Mouse (Mus musculus) mouse embryonic stem cell (cell line): Measurements from ENCODE around the gene Sema5a.

ENCODE experiments used
- in situ Hi-C, 2 experiments: fragments of 300-500 bp; cut with MboI; formaldehyde crosslinking; loops; 1 replicate in 1 of 2; 3 replicates in 1 of 2; pipeline ENCODE4 v1.14.3; 2019 to 2020; ENCODE audit warnings: low sequenced_read_pairs in 2 of 2, low pct_unique_long_range_greater_than_20kb in 1 of 2, mixed read lengths in 1 of 2; ENCODE audit not compliant: unreplicated experiment in 1 of 2

Sema5a gene

DNA sequence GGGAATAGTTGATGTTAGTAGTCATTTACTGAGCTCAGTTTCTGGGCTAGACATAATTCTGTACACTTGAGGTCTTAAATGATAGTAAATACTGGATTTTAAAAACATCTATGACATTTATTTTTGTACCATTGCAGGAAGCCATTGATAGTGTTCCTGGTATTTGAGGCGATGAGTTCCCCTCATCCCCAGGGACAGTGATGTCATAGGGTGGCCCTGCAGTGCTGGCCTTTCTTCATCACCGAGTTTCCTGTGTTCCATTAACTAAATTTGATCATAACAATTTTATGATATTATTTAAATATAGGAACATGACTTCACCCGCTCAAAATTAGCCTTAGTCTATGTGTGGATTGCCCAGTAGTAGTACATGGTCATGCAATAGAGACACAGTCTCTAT lies 41.7 kb downstream of the Sema5a start:
- in situ Hi-C loops, result no loop called here

DNA sequence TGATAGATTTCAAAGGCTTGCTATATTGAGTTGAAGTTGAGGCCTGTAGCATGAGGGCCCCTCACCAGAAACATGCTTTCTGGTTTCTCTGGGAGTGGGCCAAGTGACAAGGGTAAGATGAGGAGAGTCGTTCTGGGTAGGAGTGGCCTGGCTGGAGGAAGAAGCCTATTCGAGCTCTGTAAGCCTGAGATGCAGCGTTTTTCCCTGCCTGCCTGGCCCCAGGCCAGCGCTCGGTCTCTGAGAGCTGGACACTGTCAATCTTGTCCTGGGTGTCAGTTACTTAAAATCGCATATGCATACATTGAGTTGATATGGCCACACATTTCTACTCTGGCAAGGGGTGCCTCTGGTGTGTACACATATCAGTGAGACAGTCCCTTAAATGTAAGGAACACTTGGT lies 43.9 kb downstream of the Sema5a start:
- in situ Hi-C loops, result no loop called here

DNA sequence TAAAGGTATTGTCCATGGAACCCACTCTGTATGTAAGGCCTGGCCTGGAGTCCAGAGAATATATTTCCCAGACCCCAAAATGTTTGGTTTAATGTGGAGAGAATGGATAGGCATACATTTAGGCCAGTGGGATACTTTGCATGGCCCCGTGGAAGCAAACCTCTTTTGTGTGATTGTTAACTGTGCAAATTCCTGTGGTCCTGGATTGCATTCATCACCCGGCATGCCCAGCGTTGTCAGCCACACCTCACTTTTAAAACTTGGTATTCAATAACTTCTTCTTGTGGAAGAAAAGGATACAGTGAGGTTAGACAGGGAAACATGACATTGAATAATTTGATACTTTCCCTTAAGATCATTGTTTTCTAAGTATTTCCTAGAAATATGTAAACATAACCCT lies 46.4 kb downstream of the Sema5a start:
- in situ Hi-C loops, result no loop called here

DNA sequence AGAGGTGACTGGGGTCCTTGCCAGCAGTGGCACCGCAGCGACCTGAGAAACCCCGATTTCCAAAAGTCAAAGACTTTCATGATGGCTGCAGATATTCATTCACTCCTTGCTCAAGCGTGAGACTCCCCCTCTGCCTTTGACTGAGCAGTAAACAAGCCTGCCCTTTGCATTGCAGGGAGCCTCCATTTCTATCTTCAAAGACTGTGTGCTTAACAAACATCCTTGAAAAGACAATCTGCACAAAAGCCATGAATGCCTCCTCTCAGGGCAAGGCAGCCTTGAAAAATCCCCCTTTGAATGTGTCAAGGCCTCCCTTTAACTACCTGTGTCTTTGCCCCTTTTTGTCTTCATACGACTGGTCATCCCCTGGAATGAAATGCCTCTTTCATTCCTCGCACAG lies 51.9 kb downstream of the Sema5a start:
- in situ Hi-C loops, result no loop called here

DNA sequence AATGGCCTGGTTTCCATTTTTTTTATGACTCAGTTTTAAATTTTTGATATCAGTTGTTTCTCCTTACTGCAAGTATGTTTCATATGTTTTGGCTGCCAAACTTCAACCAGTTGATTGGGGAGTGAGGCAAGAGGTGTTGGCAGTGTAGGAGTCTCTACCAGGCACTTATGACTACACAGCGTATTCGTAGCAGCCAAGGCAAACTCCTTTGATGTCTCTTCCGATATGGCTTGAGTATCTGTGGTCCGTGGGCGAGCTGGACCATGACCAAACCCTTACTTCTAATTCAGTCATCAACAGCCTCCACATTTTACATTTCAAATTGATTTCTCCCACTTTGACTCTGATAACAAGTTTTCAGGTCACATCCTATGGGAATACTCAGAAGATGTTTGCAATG lies 52.7 kb downstream of the Sema5a start:
- in situ Hi-C loops, result no loop called here

DNA sequence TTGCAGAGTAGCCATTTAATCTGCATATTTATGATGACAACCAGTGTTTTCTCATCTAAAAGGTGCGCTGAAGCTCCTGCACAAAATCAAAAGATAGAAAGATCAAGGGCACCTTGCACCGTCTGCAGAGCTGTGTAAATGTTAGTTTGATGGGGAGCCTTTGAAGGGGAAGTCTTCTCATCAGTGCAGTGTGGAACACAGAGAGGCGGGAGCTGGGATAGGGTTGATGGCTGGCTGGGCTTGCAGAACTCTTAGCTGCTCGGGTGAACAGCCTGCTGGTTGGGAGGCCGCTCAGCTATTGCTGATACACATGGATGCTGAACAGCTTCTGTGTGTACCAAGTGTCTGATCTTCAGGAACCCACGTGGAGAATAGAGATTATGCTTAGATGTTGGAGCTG lies 53.9 kb downstream of the Sema5a start:
- in situ Hi-C loops, result no loop called here

DNA sequence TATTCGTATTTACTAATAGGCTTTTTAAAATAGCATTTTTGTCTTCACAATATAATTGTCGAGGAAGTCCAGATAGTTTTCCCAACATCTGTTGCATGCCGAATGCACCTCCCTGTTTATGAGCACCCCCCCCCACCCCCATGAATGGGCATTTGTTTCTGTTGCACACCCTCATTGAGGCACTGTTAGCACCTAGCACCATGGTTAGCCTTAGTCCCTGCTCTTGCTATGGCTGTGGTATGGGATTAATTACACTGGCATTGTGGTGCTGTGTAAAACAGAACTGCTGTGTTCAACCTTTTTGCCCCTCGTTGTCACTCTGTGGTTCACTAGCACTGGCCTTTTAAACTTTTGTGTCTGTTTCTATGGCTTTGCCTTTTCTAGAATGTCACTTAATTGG lies 56.4 kb downstream of the Sema5a start:
- in situ Hi-C loops, result no loop called here

DNA sequence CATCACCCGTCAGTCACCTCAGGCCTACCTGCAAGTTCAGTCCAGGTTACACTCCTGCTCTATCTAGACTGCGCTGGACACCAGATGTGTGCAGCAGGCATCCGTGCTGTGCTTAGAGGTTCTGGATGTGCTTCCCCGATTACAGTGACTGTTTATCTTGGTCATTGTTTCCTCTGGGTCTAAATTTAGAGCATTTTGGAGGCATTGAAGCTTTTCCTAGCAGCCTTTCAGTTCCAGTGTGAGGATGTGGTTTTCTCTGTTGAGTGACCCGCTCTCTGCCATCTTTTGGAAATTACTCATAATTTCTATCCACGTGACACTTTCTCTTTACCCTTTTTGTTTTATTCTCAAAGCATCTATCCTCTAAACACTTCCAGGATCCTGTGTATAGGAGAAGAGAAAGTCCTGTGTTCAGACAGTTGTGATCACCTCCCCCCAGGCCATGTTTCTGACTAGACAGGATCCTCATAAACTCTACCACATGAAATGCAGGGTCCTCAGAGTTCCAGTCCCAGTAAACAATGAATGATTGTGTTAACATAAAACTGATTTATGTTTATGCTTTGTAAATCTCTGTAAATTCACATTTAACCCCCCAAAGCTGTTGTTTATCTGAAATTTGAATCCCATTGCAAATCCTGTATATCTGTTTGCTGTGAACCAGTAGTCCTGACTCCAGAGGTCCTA lies 62.1 kb downstream of the Sema5a start:
- in situ Hi-C loops, result no loop called here

DNA sequence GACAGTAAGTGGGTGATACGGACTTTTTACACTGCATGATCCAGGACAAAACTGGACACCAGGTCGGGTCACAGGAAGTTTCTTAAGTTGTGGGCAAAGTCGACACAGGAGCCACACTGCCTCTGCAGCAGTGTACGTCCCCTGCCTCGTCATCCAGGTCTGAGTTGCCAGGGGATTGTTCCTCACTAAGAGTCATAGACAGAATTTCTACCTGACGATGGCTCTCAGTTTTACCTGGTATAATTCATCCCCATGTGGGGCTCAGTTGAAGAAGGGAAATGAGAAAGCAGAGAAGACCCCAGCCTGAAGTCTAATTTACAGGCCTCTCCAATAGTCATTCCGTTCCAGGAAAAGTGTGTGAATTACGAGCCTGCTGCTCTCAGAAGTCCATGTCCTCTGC lies 66.2 kb downstream of the Sema5a start:
- in situ Hi-C loops, result no loop called here

DNA sequence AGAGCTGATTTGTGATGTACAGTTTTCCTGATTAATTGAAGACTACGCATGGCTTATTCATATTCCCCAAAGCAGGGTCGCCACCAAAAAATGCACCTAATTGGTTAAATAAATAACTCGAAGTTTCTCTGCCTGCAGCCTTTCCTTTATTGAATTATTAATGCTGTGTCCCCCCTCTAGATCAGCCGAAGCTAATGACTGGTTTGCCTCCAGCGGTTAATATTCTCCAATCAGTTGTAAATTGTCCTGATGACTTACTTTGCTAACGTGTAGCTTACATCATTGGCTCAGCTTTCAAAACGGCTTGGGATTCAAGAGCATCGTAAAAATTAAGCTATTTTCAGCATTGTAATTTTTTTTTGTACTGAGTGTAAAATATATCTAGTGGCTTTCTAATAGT lies 66.7 kb downstream of the Sema5a start:
- in situ Hi-C loops, result no loop called here

DNA sequence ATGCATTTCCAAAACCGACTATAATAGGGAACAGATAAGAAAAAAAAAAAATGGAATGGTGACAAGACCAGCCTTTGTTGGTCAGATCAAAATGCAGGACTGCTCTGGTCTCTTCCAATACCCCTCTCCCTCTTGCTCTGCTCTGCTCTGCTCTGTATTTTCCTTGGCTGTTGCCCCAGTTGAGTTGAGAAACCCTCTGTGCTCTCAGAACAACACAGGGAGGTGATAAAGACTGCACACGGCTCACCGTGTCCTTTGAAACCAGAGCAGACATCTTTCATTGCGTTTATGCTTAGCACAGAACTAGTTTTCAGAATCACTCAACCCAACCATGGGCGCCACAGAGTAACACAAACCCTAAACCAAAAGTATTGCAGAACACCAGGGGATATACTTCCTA lies 72.5 kb downstream of the Sema5a start:
- in situ Hi-C loops, result no loop called here

DNA sequence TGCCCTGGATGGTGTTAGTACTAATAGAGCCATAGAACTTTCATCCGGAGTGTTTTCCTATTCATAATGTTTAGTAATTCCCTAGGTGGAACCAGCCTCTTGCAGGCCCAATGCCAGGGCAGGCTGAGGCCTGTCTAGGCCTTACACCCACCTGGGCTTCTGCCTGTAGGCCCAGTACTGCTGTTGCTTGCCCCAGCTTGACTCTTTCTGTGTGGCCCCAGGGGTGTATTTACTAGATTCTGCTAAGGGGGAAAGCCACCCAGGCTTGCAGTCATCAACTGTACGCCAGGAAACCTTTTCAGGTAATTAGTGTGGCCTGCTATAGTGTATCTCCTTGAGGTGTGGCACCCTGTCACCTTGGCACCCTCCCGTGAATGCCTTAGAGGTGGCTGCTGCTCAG lies 76.1 kb downstream of the Sema5a start:
- in situ Hi-C loops, result no loop called here

DNA sequence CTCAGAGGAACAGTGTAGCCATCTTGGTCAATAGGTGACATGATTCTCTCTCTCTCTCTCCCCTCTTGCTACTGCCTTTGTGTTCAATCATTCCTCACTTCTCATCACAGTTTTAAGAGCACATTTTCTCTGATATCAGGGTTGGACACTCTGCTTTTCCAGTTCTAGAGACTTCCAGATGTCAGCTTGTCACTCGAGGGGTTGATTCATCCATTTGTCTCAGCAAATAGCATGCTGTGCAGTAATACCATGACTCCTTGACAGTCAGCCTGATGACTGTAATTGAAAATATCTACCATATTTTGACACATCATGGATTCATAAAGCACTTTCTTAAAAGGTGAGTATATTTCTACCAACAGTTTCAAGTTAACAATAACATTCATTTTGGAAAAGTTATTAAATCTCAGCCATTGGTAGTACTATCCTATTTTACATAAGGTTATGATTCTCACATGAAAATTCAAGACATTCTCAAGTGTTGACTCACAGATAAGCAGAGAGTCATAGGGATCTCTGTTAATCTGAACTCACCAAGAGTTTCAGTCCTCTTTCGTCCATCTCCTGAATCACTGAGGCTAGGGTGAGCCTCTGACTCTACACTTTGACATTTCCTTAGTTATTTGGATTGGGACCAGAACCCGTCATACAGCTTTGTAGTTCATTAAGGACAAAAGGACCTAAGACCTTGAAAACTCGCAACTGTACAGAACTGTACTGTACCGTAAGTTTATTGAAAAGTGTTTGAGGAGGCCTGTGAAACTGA lies 78.0 kb downstream of the Sema5a start:
- in situ Hi-C loops, result no loop called here

DNA sequence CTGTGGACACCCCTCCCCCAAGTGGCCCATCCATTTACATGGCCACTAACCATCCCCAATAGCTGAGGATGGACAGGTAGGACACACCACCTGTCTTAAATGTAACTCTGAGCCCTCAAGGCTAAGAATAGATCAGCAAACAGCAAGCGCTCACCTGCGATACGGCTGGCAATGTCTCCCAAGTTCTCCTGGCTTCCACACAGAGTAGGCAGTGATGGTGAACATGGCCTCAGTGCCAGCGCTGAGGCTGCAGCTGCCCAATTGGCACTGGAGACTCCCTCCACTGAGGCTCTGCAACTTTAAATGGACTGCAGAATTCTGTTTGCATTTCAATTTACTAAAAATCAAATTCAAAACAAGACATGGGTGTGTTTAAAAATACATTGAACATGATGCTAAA lies 78.6 kb downstream of the Sema5a start:
- in situ Hi-C loops, result no loop called here

DNA sequence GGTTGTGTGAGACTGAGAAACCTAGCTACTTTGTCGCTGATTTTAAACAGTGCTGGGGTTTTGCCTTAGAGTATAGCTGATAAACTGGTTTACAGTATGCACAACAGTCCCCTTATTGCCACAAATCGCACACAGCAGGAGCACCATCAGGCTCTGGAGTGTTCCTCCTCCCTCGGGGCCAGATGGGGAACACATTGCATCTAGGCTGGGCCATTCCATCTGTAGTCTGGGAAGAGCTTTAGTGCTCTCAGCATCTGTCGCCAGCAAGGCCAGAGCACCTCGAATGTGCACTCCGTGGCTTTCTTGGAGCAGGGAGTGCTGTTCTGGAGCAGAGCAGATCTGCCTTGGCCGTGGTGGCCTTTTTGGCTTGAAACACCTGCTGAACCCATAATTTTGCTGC lies 79.5 kb downstream of the Sema5a start:
- in situ Hi-C loops, result no loop called here

DNA sequence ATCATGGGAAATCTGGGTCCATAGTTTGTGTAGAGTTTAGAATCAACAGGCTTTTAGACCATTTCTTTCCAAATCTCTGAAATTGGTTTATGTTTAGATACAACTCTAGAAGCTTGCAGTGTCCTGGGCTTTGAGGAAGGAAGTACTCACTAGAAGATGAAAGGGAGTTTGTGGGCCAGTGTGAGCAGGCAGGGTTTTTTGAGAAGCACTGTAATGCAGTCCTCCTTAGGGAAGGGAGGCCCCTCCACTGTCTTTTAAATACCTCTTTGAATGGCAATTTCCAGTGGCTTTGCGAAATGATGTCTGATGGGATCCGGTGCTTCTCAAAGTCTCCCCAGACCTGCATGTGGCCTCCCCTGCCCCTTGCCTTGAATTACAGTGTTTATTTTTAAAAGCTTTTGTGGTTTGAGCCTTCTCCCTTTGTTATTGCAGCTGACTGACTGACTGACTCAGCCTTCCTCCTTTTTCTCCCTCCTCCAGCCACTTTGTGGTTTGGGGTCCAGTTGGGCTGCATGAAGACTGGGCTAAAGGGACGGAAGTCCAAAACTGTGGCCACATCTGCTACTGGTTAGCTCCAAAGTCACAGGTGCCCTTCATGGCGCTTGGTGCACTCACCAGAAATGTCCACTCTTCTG lies 83.9 kb downstream of the Sema5a start:
- in situ Hi-C loops, result no loop called here

DNA sequence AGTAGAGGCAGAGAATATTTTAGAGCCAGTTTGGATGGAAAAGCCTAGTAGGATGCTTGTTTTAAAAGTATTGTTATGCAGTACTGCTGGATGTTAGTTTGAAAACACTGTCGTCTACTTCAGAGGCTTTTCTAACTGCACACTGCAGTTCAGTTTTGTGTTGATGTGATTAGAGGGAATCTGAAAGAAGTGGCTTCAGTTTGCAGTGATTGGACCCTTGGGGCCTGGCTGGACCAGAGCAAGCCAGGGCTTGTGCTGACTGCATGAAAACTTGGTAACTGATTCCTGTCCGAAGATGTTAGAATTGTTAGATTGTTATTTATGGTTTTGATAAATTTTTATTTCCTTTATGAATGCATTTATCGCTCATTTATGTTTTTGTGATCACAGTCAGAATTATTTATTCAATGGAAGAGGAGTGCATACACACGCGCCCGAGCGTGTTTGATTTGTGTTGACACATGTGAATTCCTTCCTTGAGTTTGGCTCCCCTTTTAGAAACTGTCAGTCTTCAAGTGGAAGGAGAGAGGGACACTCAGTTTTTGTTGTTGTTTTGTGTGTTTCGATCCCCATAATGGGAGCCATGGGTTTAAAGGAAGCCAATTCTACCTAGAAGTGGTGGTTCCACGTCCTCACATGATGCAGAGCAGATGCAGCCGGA lies 85.2 kb downstream of the Sema5a start:
- in situ Hi-C loops, result no loop called here

DNA sequence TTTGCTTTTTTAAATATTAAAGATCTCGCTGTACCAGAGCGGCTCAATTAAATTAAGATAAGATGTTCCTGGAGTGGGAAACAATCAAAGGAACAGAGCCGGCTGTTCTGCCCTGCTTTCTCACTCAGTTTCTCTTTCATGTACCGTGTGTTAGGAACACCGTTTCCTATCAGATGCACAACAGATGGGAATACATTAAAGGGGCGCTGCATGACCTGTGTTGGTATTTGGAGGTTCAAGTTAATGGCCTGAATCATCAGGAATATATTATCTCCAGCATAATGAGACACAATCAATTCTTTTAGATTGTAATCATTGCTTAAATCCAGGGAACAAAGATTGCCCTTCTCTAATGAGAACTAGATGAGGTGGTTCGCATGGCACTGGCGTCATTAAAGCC lies 85.8 kb downstream of the Sema5a start:
- in situ Hi-C loops, result no loop called here

DNA sequence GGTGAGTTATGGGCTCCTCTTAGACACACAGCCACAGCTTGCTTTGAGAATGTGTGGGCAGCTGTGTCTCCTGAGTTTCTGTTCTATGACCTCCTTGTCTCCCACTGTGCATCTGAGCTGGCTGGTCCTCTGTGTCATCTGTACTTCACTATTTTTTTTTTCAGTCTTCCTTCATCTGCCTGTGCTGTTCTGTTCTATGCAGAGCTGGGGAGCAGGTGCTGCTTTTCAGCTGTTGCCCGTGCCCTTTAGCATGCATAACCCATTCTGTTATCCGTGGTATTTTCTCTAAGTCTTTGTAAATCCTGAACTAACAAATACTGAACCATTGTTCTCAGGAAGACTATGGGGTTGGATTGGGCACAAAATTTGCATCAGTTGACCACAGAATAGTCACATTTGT lies 86.4 kb downstream of the Sema5a start:
- in situ Hi-C loops, result no loop called here
